Mouse (Mus musculus): ENCODE measurements around the gene Ugp2. TPM values are rescaled to one million over a fixed set of nuclear protein-coding genes. Genes with fewer than 3 reads are reported as not detected.

Gene Ugp2
- polyA plus RNA-seq, 1 experiment from 2014 or later: 178 TPM

DNA sequence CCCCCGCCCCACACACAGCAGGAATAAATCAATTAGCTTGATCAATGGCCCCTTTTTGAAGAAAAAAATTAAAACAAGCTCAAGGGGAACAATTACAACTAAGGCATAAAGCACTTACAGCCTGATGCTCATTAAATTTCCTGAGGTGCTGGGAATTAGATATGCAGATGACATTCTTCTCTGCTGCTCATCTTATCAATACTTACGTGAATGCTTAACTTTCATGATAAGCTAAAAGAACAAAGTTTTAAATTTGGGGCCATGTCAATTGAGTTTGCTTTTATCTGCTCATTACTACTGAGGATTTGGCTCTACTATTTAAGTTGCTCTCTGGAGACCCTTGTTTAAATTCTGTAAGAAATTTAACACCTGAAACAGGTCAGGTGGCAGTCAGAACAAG lies 22.1 kb downstream of the Ugp2 start:
- Histone ChIP-seq H3K9ac (ENCODE audit: low read length) (no peak overlapping the region), H3K27ac (ENCODE audit: low read length) (no peak overlapping the region), H3K9me3 (replicated peaks; ENCODE audit: control insufficient read depth, low read length) (no peaks in the 10 kb centered on the region), H3K27me3 (ENCODE audit: control insufficient read depth, insufficient read depth, low read length) (no peaks in the 10 kb centered on the region), H3K4me3 (ENCODE audit: low read length) (no peak overlapping the region), H3K4me2 (ENCODE audit: low read depth, low read length) (no peak overlapping the region), H3K4me1 (ENCODE audit: control insufficient read depth, insufficient read depth, low read length) (peaks cover 4% of the 10 kb centered on the region; the same call in 1 of the 2 replicates), H3K36me3 (ENCODE audit: control insufficient read depth, insufficient read depth) (peaks cover 33% of the 10 kb centered on the region)
- WGBS: 80% methylated on average over 2 of the region's 2 CpGs
- ATAC-seq (replicated peaks; ENCODE audit: extremely low read depth, insufficient read depth, low FRiP score): no peak

DNA sequence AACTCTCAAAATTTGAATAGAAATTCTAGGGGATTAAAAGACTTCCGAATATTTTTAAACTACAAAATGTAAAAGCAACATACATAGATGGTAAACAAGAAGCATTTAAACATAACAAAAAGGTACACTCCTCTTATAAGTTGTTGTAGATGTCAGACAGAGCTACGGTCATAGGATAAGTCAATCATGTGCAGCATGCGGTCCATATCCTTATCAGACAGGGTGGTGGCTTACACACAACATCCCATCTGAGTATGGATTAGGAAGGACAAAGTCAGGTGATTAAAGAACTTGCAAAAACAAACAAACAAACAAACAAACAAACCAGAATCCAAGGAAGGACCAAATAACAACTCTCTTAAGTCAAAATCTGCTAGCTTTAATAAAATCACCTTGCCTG lies 25.0 kb downstream of the Ugp2 start:
- Histone ChIP-seq H3K27ac (ENCODE audit: low read length) (no peak overlapping the region), H3K4me2 (ENCODE audit: low read depth, low read length) (no peak overlapping the region), H3K9me3 (replicated peaks; ENCODE audit: control insufficient read depth, low read length) (no peaks in the 10 kb centered on the region), H3K4me3 (ENCODE audit: low read length) (no peak overlapping the region), H3K9ac (ENCODE audit: low read length) (no peak overlapping the region), H3K4me1 (ENCODE audit: control insufficient read depth, insufficient read depth, low read length) (no peaks in the 10 kb centered on the region), H3K36me3 (ENCODE audit: control insufficient read depth, insufficient read depth) (peaks cover 27% of the 10 kb centered on the region), H3K27me3 (ENCODE audit: control insufficient read depth, insufficient read depth, low read length) (no peaks in the 10 kb centered on the region)
- 90% methylated on average over 3 of the region's 3 CpGs for WGBS
- ATAC-seq (replicated peaks; ENCODE audit: extremely low read depth, insufficient read depth, low FRiP score): no peak

DNA sequence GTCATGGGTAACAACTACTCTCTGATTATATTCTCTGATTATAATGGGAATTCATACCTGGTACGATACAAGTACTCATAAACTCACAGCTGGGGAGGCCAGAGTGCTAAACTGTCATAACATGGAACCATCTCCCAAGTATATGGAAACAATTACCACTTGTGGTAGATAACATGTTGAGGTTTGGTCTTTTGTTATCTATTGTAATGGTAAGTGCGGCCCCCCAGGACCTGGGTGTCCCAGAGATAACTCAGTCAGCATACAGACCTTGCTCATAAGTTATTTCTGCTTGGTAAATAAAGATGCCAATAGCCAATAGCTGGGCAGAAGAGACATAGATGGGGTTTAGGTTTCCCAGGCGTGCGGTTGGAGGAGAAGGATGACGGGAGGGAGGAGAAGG lies 27.5 kb downstream of the Ugp2 start:
- Histone ChIP-seq H3K27ac (ENCODE audit: low read length) (no peak overlapping the region), H3K27me3 (ENCODE audit: control insufficient read depth, insufficient read depth, low read length) (no peaks in the 10 kb centered on the region), H3K4me3 (ENCODE audit: low read length) (no peak overlapping the region), H3K36me3 (ENCODE audit: control insufficient read depth, insufficient read depth) (peaks cover 23% of the 10 kb centered on the region), H3K9ac (ENCODE audit: low read length) (no peak overlapping the region), H3K9me3 (replicated peaks; ENCODE audit: control insufficient read depth, low read length) (no peaks in the 10 kb centered on the region), H3K4me1 (ENCODE audit: control insufficient read depth, insufficient read depth, low read length) (no peaks in the 10 kb centered on the region), H3K4me2 (ENCODE audit: low read depth, low read length) (no peak overlapping the region)
- 94% methylated on average over 5 of the region's 5 CpGs for WGBS
- ATAC-seq (replicated peaks; ENCODE audit: extremely low read depth, insufficient read depth, low FRiP score): no peak

DNA sequence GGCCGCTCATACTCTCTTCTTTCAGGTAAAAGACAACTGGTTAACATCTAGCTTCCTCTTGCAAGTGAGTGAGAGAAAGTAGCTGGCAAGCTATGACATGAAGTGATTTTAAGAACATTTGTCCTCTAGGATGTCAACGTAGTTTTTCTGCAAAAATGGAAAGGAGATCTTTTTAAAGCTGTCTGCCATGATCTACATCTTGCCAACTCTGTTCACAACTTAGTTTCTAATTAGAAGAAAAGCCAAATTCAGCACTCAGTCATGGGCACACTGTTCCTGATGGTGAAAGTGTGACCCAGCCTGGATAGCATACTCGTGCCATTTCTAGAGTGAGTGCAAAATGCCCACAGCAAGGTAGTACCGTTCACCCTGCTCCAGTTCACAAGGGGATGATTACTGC lies 31.9 kb downstream of the Ugp2 start:
- 88% methylated on average over 4 of the region's 4 CpGs for WGBS
- H3K4me2 ChIP-seq (ENCODE audit: low read depth, low read length): no peak overlapping the region
- no peak for ATAC-seq (replicated peaks; ENCODE audit: extremely low read depth, insufficient read depth, low FRiP score)
- H3K4me3 ChIP-seq (ENCODE audit: low read length): no peak overlapping the region
- H3K27ac ChIP-seq (ENCODE audit: low read length): no peak overlapping the region
- H3K27me3 ChIP-seq (ENCODE audit: control insufficient read depth, insufficient read depth, low read length): no peaks in the 10 kb centered on the region
- H3K9ac ChIP-seq (ENCODE audit: low read length): no peak overlapping the region
- H3K4me1 ChIP-seq (ENCODE audit: control insufficient read depth, insufficient read depth, low read length): no peaks in the 10 kb centered on the region
- peaks cover 7% of the 10 kb centered on the region; the same call in 1 of the 2 replicates for H3K36me3 ChIP-seq (ENCODE audit: control insufficient read depth, insufficient read depth)
- no peaks in the 10 kb centered on the region for H3K9me3 ChIP-seq (replicated peaks; ENCODE audit: control insufficient read depth, low read length)

DNA sequence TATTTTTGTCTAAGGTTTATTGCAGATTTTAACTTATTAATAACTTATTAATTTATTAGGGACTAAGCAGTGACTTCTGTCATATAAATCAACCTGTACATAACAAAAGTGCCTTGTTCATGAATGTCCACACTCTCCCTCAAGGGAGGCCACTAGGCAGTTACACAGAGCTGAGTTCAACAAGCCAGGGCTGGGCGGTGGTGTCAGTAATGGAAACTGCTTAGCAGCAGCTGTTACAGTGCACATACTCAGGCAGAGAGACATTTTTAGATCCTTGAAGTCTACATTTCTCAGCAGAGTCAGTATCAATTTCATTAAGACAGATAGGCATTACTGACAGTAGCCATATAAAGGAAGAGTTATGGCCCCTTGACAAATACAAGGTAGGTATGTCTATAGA lies 33.1 kb downstream of the Ugp2 start:
- Histone ChIP-seq H3K4me2 (ENCODE audit: low read depth, low read length) (no peak overlapping the region), H3K36me3 (ENCODE audit: control insufficient read depth, insufficient read depth) (peaks cover 8% of the 10 kb centered on the region), H3K27me3 (ENCODE audit: control insufficient read depth, insufficient read depth, low read length) (no peaks in the 10 kb centered on the region), H3K27ac (ENCODE audit: low read length) (no peak overlapping the region), H3K9ac (ENCODE audit: low read length) (no peak overlapping the region), H3K4me1 (ENCODE audit: control insufficient read depth, insufficient read depth, low read length) (no peaks in the 10 kb centered on the region), H3K9me3 (replicated peaks; ENCODE audit: control insufficient read depth, low read length) (no peaks in the 10 kb centered on the region), H3K4me3 (ENCODE audit: low read length) (no peak overlapping the region)
- WGBS: 73% methylated on average over 1 of the region's 1 CpGs
- no peak for ATAC-seq (replicated peaks; ENCODE audit: extremely low read depth, insufficient read depth, low FRiP score)

DNA sequence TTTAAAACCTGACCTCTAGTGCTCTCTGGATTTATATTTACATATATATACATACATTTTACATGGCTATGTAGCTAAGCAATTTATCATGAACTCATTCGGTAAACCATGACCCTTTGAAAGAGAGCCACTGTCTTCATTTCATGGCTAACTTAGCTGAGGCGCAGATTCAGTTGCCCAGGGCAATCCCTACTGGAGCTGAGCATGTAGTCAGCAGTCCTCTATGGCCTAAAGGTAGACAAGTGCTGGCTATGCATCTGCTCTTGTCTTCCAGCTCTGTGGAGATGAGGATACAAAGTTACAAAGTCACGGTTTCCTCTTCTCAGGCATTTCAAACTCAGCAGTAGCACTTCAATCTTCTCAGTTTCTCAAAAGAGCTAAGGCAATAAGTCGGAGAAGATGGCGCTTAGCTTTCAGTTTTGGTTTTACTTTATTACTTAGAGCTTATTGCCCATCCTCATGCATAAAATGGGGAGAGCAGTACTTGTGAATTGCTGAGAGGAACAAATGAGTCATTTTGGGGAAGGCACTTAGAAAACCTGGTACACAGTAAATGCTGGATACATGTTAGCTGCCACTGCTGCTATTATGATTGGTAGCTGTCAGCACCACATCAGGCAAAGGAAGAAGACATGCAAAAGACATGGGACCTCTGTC lies 38.2 kb downstream of the Ugp2 start:
- Histone ChIP-seq H3K27ac (ENCODE audit: low read length) (no peak overlapping the region), H3K27me3 (ENCODE audit: control insufficient read depth, insufficient read depth, low read length) (no peaks in the 10 kb centered on the region), H3K4me1 (ENCODE audit: control insufficient read depth, insufficient read depth, low read length) (no peaks in the 10 kb centered on the region), H3K4me2 (ENCODE audit: low read depth, low read length) (no peak overlapping the region), H3K9me3 (replicated peaks; ENCODE audit: control insufficient read depth, low read length) (no peaks in the 10 kb centered on the region), H3K9ac (ENCODE audit: low read length) (no peak overlapping the region), H3K36me3 (ENCODE audit: control insufficient read depth, insufficient read depth) (peaks cover 33% of the 10 kb centered on the region), H3K4me3 (ENCODE audit: low read length) (no peak overlapping the region)
- no peak for ATAC-seq (replicated peaks; ENCODE audit: extremely low read depth, insufficient read depth, low FRiP score)
- 89% methylated on average over 5 of the region's 5 CpGs for WGBS

DNA sequence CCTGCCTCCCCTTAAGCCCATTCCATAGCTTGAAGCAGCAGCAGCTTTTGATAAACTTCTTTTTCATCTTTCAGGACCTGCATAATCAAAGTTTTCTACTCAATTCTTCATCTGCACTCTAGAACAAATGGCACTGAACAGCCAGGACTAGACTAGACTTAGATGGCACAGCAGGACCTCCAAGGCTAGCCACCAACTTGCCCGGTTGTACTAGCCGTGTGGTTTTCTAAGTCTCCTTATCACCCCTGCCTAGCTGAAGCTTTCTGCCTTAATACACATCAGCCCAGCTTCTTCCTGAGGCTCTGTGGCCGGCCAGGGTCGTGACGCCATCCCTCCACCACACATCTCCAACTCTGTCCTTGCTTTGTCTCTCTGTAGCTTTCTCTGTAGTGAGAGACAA lies 42.9 kb downstream of the Ugp2 start:
- Histone ChIP-seq H3K9me3 (replicated peaks; ENCODE audit: control insufficient read depth, low read length) (no peaks in the 10 kb centered on the region), H3K4me2 (ENCODE audit: low read depth, low read length) (no peak overlapping the region), H3K4me3 (ENCODE audit: low read length) (no peak overlapping the region), H3K9ac (ENCODE audit: low read length) (no peak overlapping the region), H3K27ac (ENCODE audit: low read length) (no peak overlapping the region), H3K27me3 (ENCODE audit: control insufficient read depth, insufficient read depth, low read length) (no peaks in the 10 kb centered on the region), H3K4me1 (ENCODE audit: control insufficient read depth, insufficient read depth, low read length) (no peaks in the 10 kb centered on the region), H3K36me3 (ENCODE audit: control insufficient read depth, insufficient read depth) (peaks cover 48% of the 10 kb centered on the region)
- WGBS: 76% methylated on average over 5 of the region's 5 CpGs
- ATAC-seq (replicated peaks; ENCODE audit: extremely low read depth, insufficient read depth, low FRiP score): no peak

DNA sequence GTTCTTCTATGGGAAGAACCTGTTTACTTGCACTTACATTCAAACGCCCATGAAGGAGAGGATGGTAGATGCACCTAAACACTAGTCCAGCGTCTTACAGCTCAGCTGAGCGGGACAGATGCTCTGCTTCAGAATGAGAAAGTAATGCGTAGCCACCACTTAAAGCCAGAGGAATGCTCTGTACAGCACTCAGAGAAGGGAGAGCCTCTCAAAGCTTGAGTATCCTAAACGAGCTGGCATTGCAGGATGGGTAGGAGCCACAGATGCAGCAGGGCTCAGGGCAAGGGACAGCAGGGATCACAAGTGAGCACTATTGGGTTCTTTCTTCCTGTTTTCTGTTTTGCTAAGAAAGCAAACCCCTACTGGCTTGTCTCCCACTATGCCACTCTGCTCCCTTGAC lies 43.5 kb downstream of the Ugp2 start:
- Histone ChIP-seq H3K9ac (ENCODE audit: low read length) (no peak overlapping the region), H3K4me1 (ENCODE audit: control insufficient read depth, insufficient read depth, low read length) (no peaks in the 10 kb centered on the region), H3K27me3 (ENCODE audit: control insufficient read depth, insufficient read depth, low read length) (no peaks in the 10 kb centered on the region), H3K27ac (ENCODE audit: low read length) (no peak overlapping the region), H3K4me2 (ENCODE audit: low read depth, low read length) (no peak overlapping the region), H3K36me3 (ENCODE audit: control insufficient read depth, insufficient read depth) (peaks cover 43% of the 10 kb centered on the region), H3K4me3 (ENCODE audit: low read length) (no peak overlapping the region), H3K9me3 (replicated peaks; ENCODE audit: control insufficient read depth, low read length) (no peaks in the 10 kb centered on the region)
- 81% methylated on average over 5 of the region's 5 CpGs for WGBS
- no peak for ATAC-seq (replicated peaks; ENCODE audit: extremely low read depth, insufficient read depth, low FRiP score)

DNA sequence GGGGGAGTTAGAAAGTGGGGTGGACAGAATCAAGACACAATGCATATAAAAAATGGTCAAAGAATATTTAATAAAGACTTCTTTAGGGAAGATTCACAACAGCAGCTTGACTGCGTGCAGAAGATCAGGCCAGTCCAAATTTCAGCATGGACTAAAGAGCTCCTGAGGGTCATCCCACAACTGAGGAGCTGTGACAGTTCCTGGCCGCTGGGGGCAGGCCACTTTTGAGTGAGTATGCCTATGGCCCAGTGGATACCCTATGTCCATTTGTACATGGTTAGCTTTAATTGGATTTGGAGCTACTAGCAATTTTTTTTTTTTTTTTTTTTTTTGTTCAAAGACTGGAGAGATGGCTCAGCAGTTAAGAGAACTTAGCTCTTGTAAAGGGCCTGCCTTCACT lies 44.2 kb downstream of the Ugp2 start:
- 62% methylated on average over 2 of the region's 2 CpGs for WGBS
- ATAC-seq (replicated peaks; ENCODE audit: extremely low read depth, insufficient read depth, low FRiP score): no peak
- no peak overlapping the region for H3K9ac ChIP-seq (ENCODE audit: low read length)
- H3K9me3 ChIP-seq (replicated peaks; ENCODE audit: control insufficient read depth, low read length): no peaks in the 10 kb centered on the region
- no peaks in the 10 kb centered on the region for H3K4me1 ChIP-seq (ENCODE audit: control insufficient read depth, insufficient read depth, low read length)
- H3K36me3 ChIP-seq (ENCODE audit: control insufficient read depth, insufficient read depth): peaks cover 47% of the 10 kb centered on the region
- no peak overlapping the region for H3K27ac ChIP-seq (ENCODE audit: low read length)
- H3K4me2 ChIP-seq (ENCODE audit: low read depth, low read length): no peak overlapping the region
- no peak overlapping the region for H3K4me3 ChIP-seq (ENCODE audit: low read length)
- H3K27me3 ChIP-seq (ENCODE audit: control insufficient read depth, insufficient read depth, low read length): no peaks in the 10 kb centered on the region

All from heart, embryonic 16.5 days (tissue).